Mouse (Mus musculus) stomach, embryonic 14.5 days (tissue): ENCODE measurements around the gene Tet3. TPM values are rescaled to one million over a fixed set of nuclear protein-coding genes. Genes with fewer than 3 reads are reported as not detected.

ENCODE experiments used
- ATAC-seq: fragments of 200-750 bp; cut with Nextera tagmentation; 2 replicates; pipeline ENCODE4 v1.8.0; 2017; ENCODE audit warnings: low read depth, moderate TSS enrichment; ENCODE audit not compliant: insufficient number of reproducible peaks, insufficient read depth, low FRiP score
- H3K27ac ChIP-seq: fragments of 300-500 bp; sonication (generic); 2 replicates; pipeline ENCODE4 v1.5.1; 2014; ENCODE audit warnings: mild to moderate bottlenecking, low read length, moderate library complexity, mixed read lengths
- H3K27me3 ChIP-seq: fragments of 300-500 bp; sonication (generic); 2 replicates; pipeline ENCODE4 v1.6.1; 2014; ENCODE audit warnings: low read length, control low read depth, mixed read lengths; ENCODE audit not compliant: control insufficient read depth, insufficient read depth
- H3K36me3 ChIP-seq: fragments of 300-500 bp; sonication (generic); 2 replicates; pipeline ENCODE4 v1.6.1; 2014; ENCODE audit warnings: mild to moderate bottlenecking, control low read depth, low read length, moderate library complexity, mixed read lengths; ENCODE audit not compliant: control insufficient read depth, insufficient read depth
- H3K4me1 ChIP-seq: fragments of 300-500 bp; sonication (generic); 2 replicates; pipeline ENCODE4 v1.6.1; 2014; ENCODE audit warnings: low read length, control low read depth, mixed read lengths; ENCODE audit not compliant: control insufficient read depth, insufficient read depth
- H3K4me2 ChIP-seq: fragments of 300-500 bp; sonication (generic); replicated peaks from 2 replicates; pipeline ENCODE4 v1.6.1; 2014; ENCODE audit warnings: low read depth, low read length, control low read depth
- H3K4me3 ChIP-seq: fragments of 300-500 bp; sonication (generic); 2 replicates; pipeline ENCODE4 v1.5.1; 2014; ENCODE audit warnings: low read depth, low read length, control low read depth
- H3K9ac ChIP-seq: fragments of 300-500 bp; sonication (generic); replicated peaks from 2 replicates; pipeline ENCODE4 v1.6.1; 2014; ENCODE audit warnings: low read depth, mild to moderate bottlenecking, control low read depth, low read length, moderate library complexity, mixed read lengths
- H3K9me3 ChIP-seq: fragments of 300-500 bp; sonication (generic); 2 replicates; pipeline ENCODE4 v1.6.1; 2016; ENCODE audit warnings: low read depth, low read length, control low read depth; ENCODE audit not compliant: control insufficient read depth
- WGBS: fragments of 180-500 bp; shearing (Covaris S2); extraction: QIAGEN DNeasy Blood & Tissue Kit; methylation state at CpG from one replicate; pipeline ENCODE4 v1.1.7; 2014; 5-methylcytosine and 5-hydroxymethylcytosine counted together
- polyA plus RNA-seq: library from polyadenylated mRNA; unstranded; fragments of >200 nt; fragmentation: Nextera tagmentation; extraction: Ambion mirVana; gene quantifications from 2 replicates; pipeline ENCODE4 v1.2.1, GENCODE M21; 2014

Gene Tet3
- polyA plus RNA-seq, 1 experiment from 2014 or later, result 49.2 TPM

- H3K9ac ChIP-seq, result no peak overlapping the region
- H3K9me3 ChIP-seq, result no peaks in the 10 kb centered on the region
- peaks cover 23% of the 10 kb centered on the region; the same call in 1 of the 2 replicates for H3K36me3 ChIP-seq
- H3K4me3 ChIP-seq, result no peak overlapping the region
- H3K4me1 ChIP-seq, result peaks cover 40% of the 10 kb centered on the region; the same call in 1 of the 2 replicates
- H3K27me3 ChIP-seq, result no peaks in the 10 kb centered on the region
- 67% methylated on average over 7 of the region's 7 CpGs for WGBS
- H3K4me2 ChIP-seq, result no peak overlapping the region
- peak overlapping the region; percentile 24; the same call in 1 of the 2 replicates for H3K27ac ChIP-seq
- ATAC-seq, result peak; percentile 66; the same call in 1 of the 2 replicates
Measured at GRCm38 (mm10) chr6:83432966-83433365, 25.9 kb downstream of the Tet3 start.

- Histone ChIP-seq H3K4me2 (no peak overlapping the region), H3K27ac (peak overlapping the region; percentile 64), H3K36me3 (peaks cover 17% of the 10 kb centered on the region; the same call in 1 of the 2 replicates), H3K4me1 (peaks cover 25% of the 10 kb centered on the region; the same call in 1 of the 2 replicates), H3K4me3 (no peak overlapping the region), H3K27me3 (no peaks in the 10 kb centered on the region), H3K9me3 (no peaks in the 10 kb centered on the region), H3K9ac (no peak overlapping the region)
- WGBS, result 39% methylated on average over 5 of the region's 5 CpGs
- ATAC-seq, result peak; percentile 38
Measured at GRCm38 (mm10) chr6:83427968-83428731, 30.7 kb downstream of the Tet3 start.

GRCm38 (mm10) chr6:83427512-83427911 lies 31.4 kb downstream of the Tet3 start:
- peak; percentile 15; the same call in 1 of the 2 replicates for ATAC-seq
- peak overlapping the region; percentile 64; the same call in 1 of the 2 replicates for H3K27ac ChIP-seq

GRCm38 (mm10) chr6:83426576-83426975 lies 32.3 kb downstream of the Tet3 start:
- no peak overlapping the region for H3K27ac ChIP-seq
- no peaks in the 10 kb centered on the region for H3K27me3 ChIP-seq
- no peak overlapping the region for H3K4me2 ChIP-seq
- no peak overlapping the region for H3K4me3 ChIP-seq
- ATAC-seq, result no peak
- WGBS, result 92% methylated on average over 3 of the region's 3 CpGs
- H3K9me3 ChIP-seq, result no peaks in the 10 kb centered on the region
- no peak overlapping the region for H3K9ac ChIP-seq
- peaks cover 17% of the 10 kb centered on the region; the same call in 1 of the 2 replicates for H3K36me3 ChIP-seq
- H3K4me1 ChIP-seq, result peaks cover 21% of the 10 kb centered on the region; the same call in 1 of the 2 replicates

More at GRCm38 (mm10) chr6:83427512-83427911, 31.4 kb downstream of the Tet3 start:
- Histone ChIP-seq H3K4me2 (no peak overlapping the region), H3K9me3 (no peaks in the 10 kb centered on the region), H3K4me3 (no peak overlapping the region), H3K9ac (no peak overlapping the region), H3K36me3 (peaks cover 17% of the 10 kb centered on the region; the same call in 1 of the 2 replicates), H3K4me1 (peaks cover 23% of the 10 kb centered on the region; the same call in 1 of the 2 replicates), H3K27me3 (no peaks in the 10 kb centered on the region)
- 49% methylated on average over 6 of the region's 6 CpGs for WGBS

- H3K27ac ChIP-seq, result peak overlapping the region; percentile 2; the same call in 1 of the 2 replicates
- H3K4me1 ChIP-seq, result peaks cover 23% of the 10 kb centered on the region; the same call in 1 of the 2 replicates
- 66% methylated on average over 4 of the region's 4 CpGs for WGBS
Measured at GRCm38 (mm10) chr6:83424053-83424404, 34.9 kb downstream of the Tet3 start.

GRCm38 (mm10) chr6:83423400-83424052 lies 35.4 kb downstream of the Tet3 start:
- no peaks in the 10 kb centered on the region for H3K27me3 ChIP-seq
- H3K27ac ChIP-seq, result peak overlapping the region; percentile 2; the same call in 1 of the 2 replicates
- H3K4me1 ChIP-seq, result peaks cover 25% of the 10 kb centered on the region; the same call in 1 of the 2 replicates
- H3K9me3 ChIP-seq, result no peaks in the 10 kb centered on the region
- H3K9ac ChIP-seq, result no peak overlapping the region
- WGBS, result 47% methylated on average over 8 of the region's 8 CpGs
- H3K4me3 ChIP-seq, result no peak overlapping the region
- ATAC-seq, result no peak
- H3K36me3 ChIP-seq, result peaks cover 7% of the 10 kb centered on the region; the same call in 1 of the 2 replicates
- H3K4me2 ChIP-seq, result no peak overlapping the region

More at GRCm38 (mm10) chr6:83424053-83424404, 34.9 kb downstream of the Tet3 start:
- H3K9ac ChIP-seq, result no peak overlapping the region
- no peak overlapping the region for H3K4me3 ChIP-seq
- H3K27me3 ChIP-seq, result no peaks in the 10 kb centered on the region
- ATAC-seq, result no peak
- no peaks in the 10 kb centered on the region for H3K9me3 ChIP-seq
- no peak overlapping the region for H3K4me2 ChIP-seq
- H3K36me3 ChIP-seq, result peaks cover 7% of the 10 kb centered on the region; the same call in 1 of the 2 replicates

GRCm38 (mm10) chr6:83421866-83422649 lies 36.8 kb downstream of the Tet3 start:
- peaks cover 25% of the 10 kb centered on the region for H3K4me1 ChIP-seq
- no peak overlapping the region for H3K9ac ChIP-seq
- peaks cover 7% of the 10 kb centered on the region; the same call in 1 of the 2 replicates for H3K36me3 ChIP-seq
- ATAC-seq, result peak; percentile 87
- no peak overlapping the region for H3K4me2 ChIP-seq
- H3K27me3 ChIP-seq, result no peaks in the 10 kb centered on the region
- no peaks in the 10 kb centered on the region for H3K9me3 ChIP-seq
- peak overlapping the region; percentile 66; the same call in 1 of the 2 replicates for H3K27ac ChIP-seq
- 27% methylated on average over 11 of the region's 11 CpGs for WGBS
- no peak overlapping the region for H3K4me3 ChIP-seq

GRCm38 (mm10) chr6:83419516-83419915 lies 39.4 kb downstream of the Tet3 start:
- WGBS, result 83% methylated on average over 3 of the region's 3 CpGs
- no peak for ATAC-seq

More at GRCm38 (mm10) chr6:83419516-83419915, 39.4 kb downstream of the Tet3 start:
- Histone ChIP-seq H3K9ac (no peak overlapping the region), H3K27ac (no peak overlapping the region), H3K9me3 (no peaks in the 10 kb centered on the region), H3K4me1 (peaks cover 37% of the 10 kb centered on the region), H3K27me3 (no peaks in the 10 kb centered on the region), H3K4me2 (no peak overlapping the region), H3K4me3 (no peak overlapping the region), H3K36me3 (no peaks in the 10 kb centered on the region; the same call in 1 of the 2 replicates)
